Comparison of ENCODE assay signal across 8 mouse cellular contexts in genomic region chr4:32373085-32373484, GRCm38 (mm10).
DNase-seq lines count a peak whose midpoint lies in the region; ATAC-seq and TF ChIP-seq lines count a peak whose summit lies in the region.

No protein-coding gene starts in this region.

- H3K36me3 ChIP-seq in heart, embryonic 13.5 days: no peaks in the 10 kb centered on the region
- no peaks in the 10 kb centered on the region for H3K36me3 ChIP-seq in hindbrain, embryonic 11.5 days (ENCODE audit: control insufficient read depth, insufficient read depth, low read length)
- H3K36me3 ChIP-seq in midbrain, embryonic 11.5 days (ENCODE audit: control insufficient read depth, insufficient read depth, low read length): no peaks in the 10 kb centered on the region
- H3K36me3 ChIP-seq in lung, postnatal 0 days (ENCODE audit: insufficient read depth, low read length): no peaks in the 10 kb centered on the region

- peak overlapping the region; percentile 41 for H3K27ac ChIP-seq in heart, embryonic 13.5 days (replicated peaks)
- no peak overlapping the region for H3K27ac ChIP-seq in hindbrain, embryonic 11.5 days (ENCODE audit: low read depth, low read length)
- no peak overlapping the region for H3K27ac ChIP-seq in midbrain, embryonic 11.5 days (ENCODE audit: low read depth, low read length)
- no peak overlapping the region for H3K27ac ChIP-seq in lung, postnatal 0 days (ENCODE audit: low read length)

- H3K4me3 ChIP-seq in heart, embryonic 13.5 days: no peak overlapping the region
- H3K4me3 ChIP-seq in hindbrain, embryonic 11.5 days (ENCODE audit: low read depth, low read length): no peak overlapping the region
- H3K4me3 ChIP-seq in midbrain, embryonic 11.5 days (ENCODE audit: low read depth, low read length): no peak overlapping the region
- H3K4me3 ChIP-seq in lung, postnatal 0 days (ENCODE audit: low read depth, low read length): no peak overlapping the region

- H3K4me2 ChIP-seq in heart, embryonic 13.5 days: peak overlapping the region; percentile 24
- no peak overlapping the region for H3K4me2 ChIP-seq in hindbrain, embryonic 11.5 days (replicated peaks; ENCODE audit: low read depth, low read length)
- no peak overlapping the region for H3K4me2 ChIP-seq in midbrain, embryonic 11.5 days
- H3K4me2 ChIP-seq in lung, postnatal 0 days (replicated peaks; ENCODE audit: low read depth, low read length): no peak overlapping the region

- DNase-seq in heart, postnatal 10 days: no peak
- peak; percentile 43 for DNase-seq in MN1 (ENCODE audit: low spot score)
- no peak for DNase-seq in hindbrain, embryonic 11.5 days (ENCODE audit: low spot score)
- DNase-seq in midbrain, embryonic 11.5 days (ENCODE audit: low spot score, missing footprints): no peak
- no peak for DNase-seq in gastrocnemius, postnatal 25 days
- DNase-seq in lung, postnatal 0 days (ENCODE audit: low spot score): no peak
- DNase-seq in cerebellum, postnatal 4 days (ENCODE audit: low spot score in 2 of 2): no peak

- WGBS in heart, embryonic 13.5 days: 17% methylated on average over 7 of the region's 7 CpGs
- WGBS in hindbrain, embryonic 11.5 days: 58% methylated on average over 7 of the region's 7 CpGs
- 54% methylated on average over 7 of the region's 7 CpGs for WGBS in midbrain, embryonic 11.5 days
- 49% methylated on average over 7 of the region's 7 CpGs for WGBS in lung, postnatal 0 days

- no peak for ATAC-seq in heart, embryonic 13.5 days (ENCODE audit: extremely low read depth, insufficient number of reproducible peaks, low FRiP score, low TSS enrichment)
- peak; percentile 39; the same call in 1 of the 2 replicates for ATAC-seq in hindbrain, embryonic 11.5 days (ENCODE audit: low FRiP score)
- ATAC-seq in midbrain, embryonic 11.5 days (ENCODE audit: low FRiP score): peak; percentile 35
- ATAC-seq in lung, postnatal 0 days: no peak

- no peaks in the 10 kb centered on the region for H3K9me3 ChIP-seq in heart, embryonic 13.5 days
- no peaks in the 10 kb centered on the region for H3K9me3 ChIP-seq in hindbrain, embryonic 11.5 days (ENCODE audit: control insufficient read depth, low read length)
- no peaks in the 10 kb centered on the region for H3K9me3 ChIP-seq in midbrain, embryonic 11.5 days (ENCODE audit: control insufficient read depth, low read length)
- H3K9me3 ChIP-seq in lung, postnatal 0 days (ENCODE audit: low read length): no peaks in the 10 kb centered on the region

- peaks cover 92% of the 10 kb centered on the region for H3K4me1 ChIP-seq in heart, embryonic 13.5 days
- peaks cover 2% of the 10 kb centered on the region; the same call in 1 of the 2 replicates for H3K4me1 ChIP-seq in hindbrain, embryonic 11.5 days (replicated peaks; ENCODE audit: control insufficient read depth, insufficient read depth, low read length)
- peaks cover 25% of the 10 kb centered on the region for H3K4me1 ChIP-seq in midbrain, embryonic 11.5 days (ENCODE audit: control insufficient read depth, insufficient read depth, low read length)
- peaks cover 6% of the 10 kb centered on the region; the same call in 1 of the 2 replicates for H3K4me1 ChIP-seq in lung, postnatal 0 days (ENCODE audit: insufficient read depth, low read depth, low read length)

- intact Hi-C loops in heart, postnatal 10 days (cut with DNase I): no loop called here

- no peak for TF ChIP-seq CTCF in lung, postnatal 0 days (IDR thresholded peaks at IDR 0.05)

- H3K27me3 ChIP-seq in heart, embryonic 13.5 days (replicated peaks): no peaks in the 10 kb centered on the region
- H3K27me3 ChIP-seq in hindbrain, embryonic 11.5 days (ENCODE audit: control insufficient read depth, insufficient read depth, low read length): no peaks in the 10 kb centered on the region
- H3K27me3 ChIP-seq in midbrain, embryonic 11.5 days (ENCODE audit: control insufficient read depth, insufficient read depth, low read length): no peaks in the 10 kb centered on the region
- H3K27me3 ChIP-seq in lung, postnatal 0 days (replicated peaks; ENCODE audit: insufficient read depth, low read length): no peaks in the 10 kb centered on the region

- H3K9ac ChIP-seq in heart, embryonic 13.5 days: peak overlapping the region; percentile 12; the same call in 1 of the 2 replicates
- no peak overlapping the region for H3K9ac ChIP-seq in hindbrain, embryonic 11.5 days (ENCODE audit: low read depth, low read length)
- H3K9ac ChIP-seq in midbrain, embryonic 11.5 days (ENCODE audit: low read length): no peak overlapping the region
- no peak overlapping the region for H3K9ac ChIP-seq in lung, postnatal 0 days (replicated peaks; ENCODE audit: low read depth)

- no peak for TF ChIP-seq EP300 in lung, postnatal 0 days (IDR thresholded peaks at IDR 0.05)

Comparison
In these comparisons a context has a peak if more than half of its experiments do, and no peak if none do; other contexts are left out.
1. ATAC-seq: peak in hindbrain, embryonic 11.5 days (single experiment) and midbrain, embryonic 11.5 days (single experiment); none in heart, embryonic 13.5 days (single experiment) and lung, postnatal 0 days (single experiment).